Mouse (Mus musculus): ENCODE results near the gene 2510039O18Rik. TPM values are rescaled to one million over a fixed set of nuclear protein-coding genes. Genes with fewer than 3 reads are reported as not detected.

2510039O18Rik gene
- total RNA-seq, 1 experiment from 2014 or later = 50.5 TPM

DNA sequence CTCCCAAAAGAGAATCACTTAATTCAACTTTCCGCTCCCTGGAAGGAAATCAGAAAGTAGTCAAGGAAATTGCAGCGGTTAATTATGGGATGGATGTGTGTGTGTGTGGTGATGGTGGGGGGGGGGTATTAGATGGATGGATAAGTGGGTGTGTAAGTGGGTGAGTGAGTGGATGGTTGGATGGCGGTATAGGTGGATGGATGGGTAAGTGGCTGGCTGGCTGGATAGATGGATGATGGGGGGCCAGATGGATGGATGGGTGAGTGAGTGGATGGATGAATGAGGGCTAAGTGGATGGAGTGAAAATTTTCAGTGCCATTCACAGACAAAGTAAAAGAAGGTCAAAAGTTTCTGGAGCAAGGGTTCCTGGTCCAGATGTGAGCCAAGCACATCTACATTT is 3.7 kb upstream of the 2510039O18Rik start:
- DNase-seq = no peak

DNA sequence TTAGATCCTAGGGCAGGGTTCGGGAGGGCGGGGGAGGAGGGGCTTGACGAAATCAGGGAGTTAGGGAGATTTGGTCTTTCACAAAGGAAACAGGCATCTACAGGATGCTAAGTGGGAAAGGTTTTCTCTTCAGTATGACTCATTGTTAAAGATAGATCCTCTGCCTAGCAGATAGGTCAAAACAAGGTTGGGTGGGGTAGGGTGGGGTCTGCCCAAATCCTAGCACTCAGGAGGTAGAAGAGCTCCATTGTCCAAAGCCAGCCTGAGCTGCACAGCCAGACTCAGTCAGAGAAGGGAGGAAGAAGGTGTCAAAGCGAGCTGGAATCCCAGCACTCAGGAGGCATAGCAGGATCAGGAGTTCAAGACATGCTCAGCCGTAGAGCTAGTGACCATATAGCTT is 3.2 kb upstream of the 2510039O18Rik start:
- DNase-seq = no peak

DNA sequence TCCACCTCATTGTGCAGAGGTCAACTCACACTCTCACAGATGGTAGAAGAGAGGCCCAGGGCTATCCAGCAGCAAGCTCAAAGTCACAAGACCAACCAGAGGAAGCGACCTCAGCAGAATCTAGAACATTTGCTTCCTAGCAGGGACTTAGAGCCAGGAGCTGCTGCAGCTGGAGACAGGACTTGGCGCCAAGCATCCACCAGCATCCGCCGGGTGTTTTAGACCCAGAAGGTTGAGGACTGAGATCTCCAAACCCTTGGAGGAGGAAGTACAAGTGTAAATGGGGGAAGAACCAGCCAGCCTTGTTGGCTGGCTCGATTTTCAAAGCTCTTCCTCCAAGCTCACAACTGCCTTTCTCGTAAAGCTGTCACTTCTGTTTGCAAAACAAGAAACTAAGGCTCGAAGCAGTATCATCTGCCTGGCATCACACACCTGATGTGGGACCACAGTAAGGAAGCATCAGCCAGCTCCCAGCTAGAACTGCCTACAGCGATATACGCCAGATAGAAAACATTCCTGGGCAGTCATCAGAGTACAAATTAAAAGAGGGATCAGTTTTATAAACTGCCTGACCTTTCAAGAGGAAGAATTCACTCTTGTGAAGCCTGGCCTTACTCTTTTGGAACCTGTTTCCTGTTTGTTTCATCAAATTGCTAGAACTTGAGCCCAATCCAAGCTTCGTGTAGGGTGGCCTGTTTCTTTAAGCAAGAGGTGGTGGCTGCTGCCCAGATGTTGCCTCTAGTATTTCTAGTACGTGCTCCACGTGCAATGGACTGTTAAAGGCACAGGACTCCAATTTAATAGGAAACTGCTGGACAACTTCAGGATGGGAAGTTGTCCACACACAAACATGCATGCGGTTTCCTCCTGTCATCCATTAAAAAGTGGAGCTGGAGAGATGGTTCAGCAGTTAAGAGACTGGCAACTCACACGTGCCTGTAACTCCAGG is 2.3 kb upstream of the 2510039O18Rik start:
- no peak for DNase-seq

DNA sequence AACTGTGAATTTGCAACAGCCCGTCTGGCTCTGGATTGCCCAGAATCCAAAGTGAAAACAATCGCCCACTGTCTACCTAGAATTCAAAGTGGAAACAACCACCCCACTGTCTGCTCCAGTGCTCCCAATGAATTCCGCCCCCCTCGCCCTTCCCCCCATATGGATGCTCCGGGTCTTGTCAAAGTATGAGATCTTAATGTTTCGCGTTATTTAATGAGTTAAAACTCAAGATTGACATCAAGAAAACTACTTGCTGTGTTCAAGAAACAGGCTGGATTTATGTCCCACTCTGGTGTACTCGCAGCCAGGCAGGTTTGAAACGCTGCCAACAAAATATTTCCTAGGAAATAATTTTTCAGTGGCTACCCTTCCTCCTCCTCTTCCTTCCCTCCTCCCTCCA is 584 bp upstream of the 2510039O18Rik start:
- DNase-seq = no peak

GRCm38 (mm10) chr4:147941045-147942020 is 638 bp downstream of the 2510039O18Rik start:
- DNase-seq = peak; percentile 32

- no peak for DNase-seq
Observed at GRCm38 (mm10) chr4:147943005-147943404, 2.3 kb downstream of the 2510039O18Rik start.

- DNase-seq = no peak
Observed at GRCm38 (mm10) chr4:147947511-147947910, 6.8 kb downstream of the 2510039O18Rik start.

DNA sequence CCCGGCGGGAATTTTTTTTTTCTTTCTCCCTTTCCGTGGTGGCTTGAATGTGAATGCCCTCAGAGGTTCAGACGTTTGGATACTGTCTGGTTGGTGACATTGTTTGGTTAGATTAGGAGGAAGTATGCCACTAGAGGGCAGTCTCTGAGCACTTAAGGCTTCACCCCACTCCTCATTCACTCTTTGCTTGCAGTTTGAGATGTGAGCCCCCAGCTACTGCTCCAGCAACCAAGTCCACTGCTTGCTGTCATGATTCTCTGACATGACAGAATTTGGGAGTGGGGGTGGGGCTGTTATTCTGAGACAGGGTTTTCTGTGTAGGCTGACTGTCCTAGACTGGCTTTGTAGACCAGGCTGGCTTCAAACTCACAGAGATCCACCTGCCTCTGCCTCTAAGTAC is 12.9 kb downstream of the 2510039O18Rik start:
- no peak for DNase-seq

DNA sequence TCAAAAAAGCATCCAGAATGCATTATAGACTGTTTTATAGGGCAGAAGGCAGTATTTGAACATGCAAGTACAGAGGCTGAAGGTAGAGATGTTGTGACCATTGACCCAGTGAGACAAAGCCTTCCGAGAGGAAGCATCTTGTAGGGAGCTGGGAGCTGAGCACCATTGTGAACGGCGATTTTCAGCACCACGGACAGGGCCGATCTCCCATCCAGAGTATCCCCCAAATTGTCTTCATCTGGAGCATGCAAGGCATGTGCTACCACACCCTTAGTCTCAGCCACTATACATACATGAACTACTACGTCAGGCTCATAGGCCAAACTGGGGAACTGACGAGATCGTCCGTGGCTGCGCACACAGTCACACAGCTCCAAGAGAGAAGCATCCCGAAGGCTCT is 16.4 kb downstream of the 2510039O18Rik start:
- peak; percentile 40 for DNase-seq

- peak; percentile 78 for DNase-seq
Observed at GRCm38 (mm10) chr4:147959881-147960831, 19.5 kb downstream of the 2510039O18Rik start.

DNA sequence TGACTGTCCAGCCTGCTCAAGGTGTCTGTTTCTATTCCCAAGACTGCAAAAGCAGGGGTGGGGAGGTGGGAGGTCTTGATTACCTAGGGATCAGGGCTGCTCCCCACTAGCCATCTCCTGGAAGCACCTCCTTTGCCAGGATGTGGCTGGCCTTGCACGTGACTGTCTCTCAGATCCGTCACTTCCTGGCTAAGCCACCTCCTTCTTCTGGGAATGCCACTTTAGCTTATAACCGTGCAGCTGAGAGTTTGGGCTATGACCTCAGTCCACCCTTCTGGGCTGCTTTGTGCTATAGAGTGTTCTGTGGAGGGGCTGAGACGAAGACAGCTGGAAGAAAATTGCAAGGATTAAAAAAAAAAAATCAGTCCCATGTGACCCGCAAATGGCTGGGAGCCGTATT is 22.1 kb downstream of the 2510039O18Rik start:
- no peak for DNase-seq

DNA sequence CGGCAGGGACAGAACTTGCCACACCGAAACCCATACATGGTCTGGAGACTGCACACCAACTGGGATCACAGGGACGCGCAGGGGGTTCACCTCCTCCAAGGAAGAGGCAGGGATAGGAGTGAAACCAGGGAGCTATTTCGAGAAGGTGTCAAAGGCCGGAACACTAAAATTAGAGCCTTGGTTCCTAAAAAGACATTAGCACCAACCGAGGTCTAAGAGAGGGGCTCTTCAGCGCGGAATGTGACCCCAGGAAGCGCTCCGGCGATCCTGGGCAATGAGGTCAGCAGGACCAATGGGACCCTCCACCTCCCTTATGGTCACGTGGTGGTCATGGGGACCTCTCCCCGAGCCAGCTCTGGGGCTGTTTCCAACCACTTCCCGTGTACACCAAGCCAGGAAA is 22.9 kb downstream of the 2510039O18Rik start:
- no peak for DNase-seq

DNA sequence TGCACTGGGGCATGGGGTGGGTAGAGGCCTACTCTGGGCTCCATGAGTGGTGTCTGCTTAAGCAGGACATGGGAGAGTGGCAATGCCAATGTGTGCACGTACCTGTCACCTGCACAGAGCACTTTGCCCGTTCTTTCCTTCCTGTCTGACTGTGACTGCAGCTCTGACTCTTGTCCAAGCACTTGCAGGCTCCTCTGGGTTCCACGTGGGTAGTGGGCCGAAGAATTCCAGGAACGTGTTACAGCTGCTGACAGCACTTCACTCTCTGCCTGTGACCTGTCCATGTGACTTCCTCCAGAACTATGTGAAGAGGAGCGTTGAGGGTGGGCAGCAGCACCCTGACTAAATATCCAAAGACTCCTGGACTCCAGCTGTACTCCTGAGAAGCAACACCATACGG is 25.0 kb downstream of the 2510039O18Rik start:
- DNase-seq = no peak

DNA sequence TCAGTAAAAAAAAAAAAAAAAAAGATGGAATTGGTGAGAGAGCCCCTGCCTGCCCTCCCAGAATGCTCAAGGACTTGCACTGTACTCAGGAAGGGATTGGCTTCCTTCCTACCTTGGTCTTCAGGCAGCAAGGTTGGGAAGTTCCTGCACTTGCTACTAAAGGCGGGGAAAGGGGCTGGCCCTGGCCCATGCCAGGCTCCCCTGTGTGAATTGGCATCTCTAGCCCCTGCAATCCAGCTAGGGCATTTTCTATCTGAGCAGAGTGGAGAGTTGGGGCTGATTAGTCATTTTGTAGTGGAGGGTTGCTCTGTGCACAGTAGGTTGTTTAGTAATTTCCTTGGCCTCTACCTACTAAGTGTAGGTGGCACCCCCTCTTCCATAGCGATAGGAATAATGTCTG is 28.1 kb downstream of the 2510039O18Rik start:
- no peak for DNase-seq

GRCm38 (mm10) chr4:147969337-147969736 is 28.6 kb downstream of the 2510039O18Rik start:
- DNase-seq = no peak

DNA sequence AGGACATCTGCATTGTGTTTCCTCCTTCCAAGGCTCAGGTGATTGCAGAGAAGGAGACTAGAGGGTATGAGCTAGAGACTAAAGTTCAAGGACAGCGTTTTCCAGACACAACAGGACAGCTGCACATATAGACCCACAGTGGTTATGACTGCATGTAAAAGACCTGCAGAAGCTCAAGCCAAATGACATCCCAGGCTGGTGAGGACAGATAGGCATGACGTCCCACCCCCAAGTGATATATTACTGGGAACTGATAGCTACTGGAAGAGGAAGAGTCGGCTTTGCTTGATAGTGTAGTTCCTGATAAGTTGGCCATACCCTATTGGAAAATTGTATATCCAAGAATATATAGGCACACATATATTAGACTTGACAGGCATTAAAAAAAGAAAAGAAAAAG is 35.5 kb downstream of the 2510039O18Rik start:
- no peak for DNase-seq

DNA sequence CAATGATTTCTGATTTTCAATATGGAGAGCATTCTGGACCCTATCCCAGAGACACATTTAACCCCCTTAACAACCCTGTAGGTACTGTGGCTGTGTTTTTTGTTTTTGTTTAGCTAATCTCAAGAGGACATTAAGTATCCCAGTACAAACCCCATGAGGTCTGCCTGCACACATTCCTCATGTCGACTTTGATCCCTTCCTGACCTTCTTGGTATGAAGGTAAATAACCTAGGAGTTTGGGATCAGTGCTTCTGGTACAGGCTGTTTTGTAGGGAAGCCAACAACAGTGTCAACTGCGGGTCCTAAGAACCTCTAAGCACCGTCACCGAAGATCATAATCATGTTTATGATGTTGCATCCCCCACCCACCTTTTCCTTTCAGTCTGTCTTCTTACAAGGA is 37.0 kb downstream of the 2510039O18Rik start:
- DNase-seq = no peak

- DNase-seq = no peak
Observed at GRCm38 (mm10) chr4:147978391-147978790, 37.7 kb downstream of the 2510039O18Rik start.

DNA sequence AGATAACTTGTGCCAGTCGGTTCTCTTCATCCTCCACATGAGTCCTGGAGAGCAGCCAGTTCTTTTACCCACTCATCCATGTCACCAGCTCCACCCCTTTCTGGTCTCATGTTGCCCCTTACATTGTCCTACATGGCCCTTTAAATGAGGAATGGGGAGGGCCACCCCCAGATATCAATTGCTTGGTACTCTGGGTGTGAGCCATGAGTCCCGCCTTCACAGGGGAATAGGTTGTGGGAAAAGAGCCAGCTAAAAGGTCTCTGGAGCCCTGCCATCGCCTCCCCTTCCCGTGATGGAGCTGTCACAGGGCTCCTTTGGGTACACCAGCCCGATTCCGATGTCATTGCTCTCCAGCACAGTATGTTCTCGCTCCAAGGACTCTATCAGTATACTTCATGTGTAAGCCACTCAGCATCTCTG is 38.8 kb downstream of the 2510039O18Rik start:
- no peak for DNase-seq

DNA sequence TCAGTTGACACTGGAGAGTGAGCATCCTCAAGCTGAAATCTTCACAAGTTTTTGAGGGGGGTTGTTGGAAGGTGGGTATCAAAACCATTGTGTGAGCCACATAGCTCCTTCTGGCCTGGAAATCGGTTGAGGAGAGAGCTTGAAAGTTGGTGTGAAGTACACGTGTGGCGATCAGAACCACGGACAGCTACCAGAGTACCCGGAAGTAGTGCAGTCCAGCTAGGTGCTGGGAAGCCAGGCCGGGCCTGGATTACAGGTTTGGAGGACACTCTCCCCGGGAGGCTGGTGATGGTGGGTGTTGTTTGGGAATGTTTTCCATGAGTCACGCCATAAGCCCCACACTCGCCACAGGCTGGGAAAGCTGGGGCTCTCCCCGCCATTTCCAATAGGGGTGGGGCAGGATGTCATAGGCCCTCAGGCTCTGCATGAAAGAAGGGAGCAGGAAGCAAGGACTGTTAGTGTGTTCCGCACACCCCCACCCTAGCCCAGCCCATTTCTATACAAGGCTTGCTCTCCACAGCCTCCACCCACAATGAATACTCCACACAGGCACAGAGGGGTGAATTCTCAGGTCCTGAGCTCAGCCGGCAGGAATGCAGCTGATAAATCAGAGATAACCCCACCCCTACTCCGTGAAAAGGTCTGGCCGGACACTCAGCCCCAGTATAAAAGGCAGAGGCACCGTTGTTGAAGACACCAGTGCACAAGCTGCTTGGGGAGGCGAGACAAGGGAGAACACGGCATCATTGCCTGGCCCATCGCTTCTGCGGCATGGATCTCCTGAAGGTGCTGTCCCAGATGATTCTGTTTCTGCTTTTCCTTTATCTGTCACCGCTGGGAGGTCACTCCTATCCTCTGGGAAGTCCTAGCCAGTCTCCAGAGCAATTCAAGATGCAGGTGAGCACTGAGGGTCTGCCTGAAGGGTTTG is 44.8 kb downstream of the 2510039O18Rik start, which contains the start of gene Nppb:
Gene Nppb, plus strand, starts transcription at position 584 of the 928 bp plus-strand sequence.
- peak; percentile 53 for DNase-seq

Data from adrenal gland, postnatal 25 days (tissue).